Mouse (Mus musculus) intestine, postnatal 0 days (tissue): Measurements from ENCODE around the gene Cd80. TPM values are rescaled to one million over a fixed set of nuclear protein-coding genes. Genes with fewer than 3 reads are reported as not detected.
"Not testable (repeated sequence)": the region's sequence is repeated elsewhere in the genome, so short reads cannot be mapped to it uniquely, and the experiment has no call there.

Source experiments
- ATAC-seq: fragments of 200-750 bp; cut with Nextera tagmentation; 2 replicates; pipeline ENCODE4 v1.8.0; 2017; ENCODE audit warnings: mild to moderate bottlenecking, moderate TSS enrichment, moderate library complexity
- H3K27ac ChIP-seq: fragments of 300-500 bp; sonication (generic); 2 replicates; pipeline ENCODE4 v1.5.1; 2014; ENCODE audit warnings: mild to moderate bottlenecking, low read depth, low read length, moderate library complexity
- H3K27me3 ChIP-seq: fragments of 300-500 bp; sonication (generic); replicated peaks from 2 replicates; pipeline ENCODE4 v1.6.1; 2014; ENCODE audit warnings: low read length, mixed read lengths; ENCODE audit not compliant: control insufficient read depth, insufficient read depth
- H3K36me3 ChIP-seq: fragments of 300-500 bp; sonication (generic); 2 replicates; pipeline ENCODE4 v1.6.1; 2014; ENCODE audit warnings: mild to moderate bottlenecking, moderate library complexity; ENCODE audit not compliant: control insufficient read depth, insufficient read depth
- H3K4me1 ChIP-seq: fragments of 300-500 bp; sonication (generic); replicated peaks from 2 replicates; pipeline ENCODE4 v1.6.1; 2014; ENCODE audit warnings: antibody characterized with exemption, low read length, mixed read lengths; ENCODE audit not compliant: control insufficient read depth, insufficient read depth
- H3K4me2 ChIP-seq: fragments of 300-500 bp; sonication (generic); replicated peaks from 2 replicates; pipeline ENCODE4 v1.6.1; 2014; ENCODE audit warnings: low read depth, mild to moderate bottlenecking, moderate library complexity
- H3K4me3 ChIP-seq: fragments of 300-500 bp; sonication (generic); 2 replicates; pipeline ENCODE4 v1.5.1; 2014; ENCODE audit warnings: low read depth, low read length
- H3K9ac ChIP-seq: fragments of 300-500 bp; sonication (generic); 2 replicates; pipeline ENCODE4 v1.6.1; 2014; ENCODE audit warnings: mild to moderate bottlenecking, low read depth, low read length
- H3K9me3 ChIP-seq: fragments of 300-500 bp; sonication (generic); 2 replicates; pipeline ENCODE4 v1.6.1; 2016; ENCODE audit warnings: mixed run types; ENCODE audit not compliant: control insufficient read depth
- CTCF ChIP-seq: sonication (generic); IDR thresholded peaks from 2 replicates; pipeline ENCODE4 v1.5.1; 2016; ENCODE audit warnings: low read depth, mild to moderate bottlenecking, control low read depth, antibody characterized with exemption, moderate library complexity
- WGBS: fragments of 180-500 bp; shearing (Covaris S2); extraction: QIAGEN DNeasy Blood & Tissue Kit; methylation state at CpG from one replicate; pipeline ENCODE4 v1.1.7; 2014; 5-methylcytosine and 5-hydroxymethylcytosine counted together
- polyA plus RNA-seq: library from polyadenylated mRNA; unstranded; fragments of >200 nt; fragmentation: Nextera tagmentation; extraction: Ambion mirVana; gene quantifications from 2 replicates; pipeline ENCODE4 v1.2.1, GENCODE M21; 2015

Gene Cd80
- polyA plus RNA-seq, 1 experiment from 2014 or later, result 0.23 TPM

GRCm38 (mm10) chr16:38445576-38445975 lies 9.8 kb upstream of the Cd80 start:
- Histone ChIP-seq H3K27ac (no peak overlapping the region), H3K36me3 (peaks cover 50% of the 10 kb centered on the region), H3K9ac (no peak overlapping the region), H3K4me3 (no peak overlapping the region), H3K4me2 (no peak overlapping the region), H3K27me3 (no peaks in the 10 kb centered on the region), H3K9me3 (no peaks in the 10 kb centered on the region), H3K4me1 (no peaks in the 10 kb centered on the region)
- no peak for TF ChIP-seq CTCF
- ATAC-seq, result no peak
- 97% methylated on average over 20 of the region's 20 CpGs for WGBS

DNA sequence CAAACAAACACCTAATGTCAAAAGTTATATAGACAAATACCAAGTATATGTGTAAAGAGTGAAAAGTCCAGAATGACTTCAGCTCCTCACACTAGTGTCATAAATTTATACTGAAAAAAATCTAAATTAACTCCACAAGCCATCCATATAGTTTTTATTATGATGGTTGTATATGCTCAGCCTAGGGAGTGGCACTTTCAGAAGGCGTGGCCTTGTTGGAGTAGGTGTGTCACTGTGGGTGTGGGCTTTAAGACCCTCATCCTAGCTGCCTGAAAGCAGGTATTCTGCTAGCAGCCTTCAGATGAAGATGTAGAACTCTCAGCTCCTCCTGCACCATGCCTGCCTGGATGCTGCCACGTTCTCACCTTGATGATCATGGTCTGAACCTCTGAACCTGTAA lies 9.2 kb upstream of the Cd80 start:
- ATAC-seq, result not testable (repeated sequence)
- 93% methylated on average over 2 of the region's 2 CpGs for WGBS
- peaks cover 52% of the 10 kb centered on the region for H3K36me3 ChIP-seq

GRCm38 (mm10) chr16:38447366-38447765 lies 8.0 kb upstream of the Cd80 start:
- no peak overlapping the region for H3K4me3 ChIP-seq
- no peaks in the 10 kb centered on the region for H3K27me3 ChIP-seq
- 91% methylated on average over 21 of the region's 21 CpGs for WGBS
- no peak for ATAC-seq
- no peaks in the 10 kb centered on the region for H3K9me3 ChIP-seq
- no peak overlapping the region for H3K4me2 ChIP-seq
- H3K36me3 ChIP-seq, result peaks cover 52% of the 10 kb centered on the region
- no peak overlapping the region for H3K27ac ChIP-seq
- no peaks in the 10 kb centered on the region for H3K4me1 ChIP-seq
- no peak for TF ChIP-seq CTCF
- no peak overlapping the region for H3K9ac ChIP-seq

More for the DNA sequence above, 9.2 kb upstream of the Cd80 start:
- H3K9me3 ChIP-seq, H3K9ac ChIP-seq, H3K4me2 ChIP-seq, H3K27me3 ChIP-seq, H3K27ac ChIP-seq, H3K4me3 ChIP-seq, H3K4me1 ChIP-seq: not testable (repeated sequence)

DNA sequence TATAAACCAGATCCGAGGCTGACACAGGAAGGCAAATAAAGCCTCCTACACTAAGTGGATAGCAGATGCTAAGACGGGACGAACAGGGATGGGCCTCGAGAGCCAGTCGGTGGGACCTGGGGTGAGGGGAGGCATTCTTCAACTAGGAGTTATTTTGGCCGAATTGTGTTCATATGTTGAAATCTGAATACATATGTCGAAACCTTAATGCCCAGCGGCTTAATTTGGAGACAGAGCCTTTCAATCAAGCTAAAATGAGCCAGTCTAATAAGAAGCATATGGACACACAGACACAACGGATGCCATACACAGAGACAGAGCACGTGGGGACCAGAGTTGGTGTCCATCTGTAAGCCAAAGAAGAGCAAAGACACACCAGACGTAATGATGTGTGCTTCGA lies 6.9 kb upstream of the Cd80 start:
- H3K27ac ChIP-seq, result no peak overlapping the region
- H3K9me3 ChIP-seq, result no peaks in the 10 kb centered on the region
- H3K27me3 ChIP-seq, result no peaks in the 10 kb centered on the region
- H3K36me3 ChIP-seq, result peaks cover 52% of the 10 kb centered on the region
- H3K4me3 ChIP-seq, result no peak overlapping the region
- H3K9ac ChIP-seq, result no peak overlapping the region
- 92% methylated on average over 12 of the region's 12 CpGs for WGBS
- no peak for TF ChIP-seq CTCF
- no peak for ATAC-seq
- no peaks in the 10 kb centered on the region; the same call in 1 of the 2 replicates for H3K4me1 ChIP-seq
- H3K4me2 ChIP-seq, result no peak overlapping the region

GRCm38 (mm10) chr16:38450707-38451106 lies 4.7 kb upstream of the Cd80 start:
- H3K4me2 ChIP-seq, result no peak overlapping the region
- peaks cover 37% of the 10 kb centered on the region for H3K36me3 ChIP-seq
- no peaks in the 10 kb centered on the region for H3K9me3 ChIP-seq
- no peak for ATAC-seq
- no peaks in the 10 kb centered on the region; the same call in 1 of the 2 replicates for H3K4me1 ChIP-seq
- H3K27me3 ChIP-seq, result no peaks in the 10 kb centered on the region
- no peak for TF ChIP-seq CTCF
- no peak overlapping the region for H3K27ac ChIP-seq
- WGBS, result 88% methylated on average over 7 of the region's 7 CpGs
- no peak overlapping the region for H3K4me3 ChIP-seq
- H3K9ac ChIP-seq, result no peak overlapping the region

GRCm38 (mm10) chr16:38451421-38452205 lies 3.7 kb upstream of the Cd80 start:
- ATAC-seq, result no peak
- peak overlapping the region; percentile 88 for H3K27ac ChIP-seq
- peaks cover 28% of the 10 kb centered on the region for H3K36me3 ChIP-seq
- H3K4me2 ChIP-seq, result peak overlapping the region; percentile 84
- TF ChIP-seq CTCF, result no peak
- H3K4me1 ChIP-seq, result no peaks in the 10 kb centered on the region; the same call in 1 of the 2 replicates
- no peaks in the 10 kb centered on the region for H3K27me3 ChIP-seq
- H3K9ac ChIP-seq, result peak overlapping the region; percentile 70
- WGBS, result 40% methylated on average over 12 of the region's 12 CpGs
- peak overlapping the region; percentile 65 for H3K4me3 ChIP-seq
- H3K9me3 ChIP-seq, result no peaks in the 10 kb centered on the region
